Mouse (Mus musculus) lung, adult 2 months (tissue): ENCODE results near the gene Dtx2. TPM values are rescaled to one million over a fixed set of nuclear protein-coding genes. Genes with fewer than 3 reads are reported as not detected.
"Not testable (repeated sequence)": the region's sequence is repeated elsewhere in the genome, so short reads cannot be mapped to it uniquely, and the experiment has no call there.

Experiments
- DNase-seq: peaks from one replicate; pipeline ENCODE4 v3.0.0; 2022
- H3K4me1 ChIP-seq: fragments of 200-500 bp; 2 replicates; pipeline ENCODE4 v1.6.1; 2011; ENCODE audit warnings: low read length; ENCODE audit not compliant: control insufficient read depth, insufficient read depth
- H3K4me3 ChIP-seq: fragments of 200-500 bp; replicated peaks from 2 replicates; pipeline ENCODE3; 2011; ENCODE audit warnings: low read depth, mild to moderate bottlenecking, control low read depth, low read length; ENCODE audit errors: extremely low read depth
- CTCF ChIP-seq: fragments of 200-500 bp; IDR thresholded peaks from 2 replicates; pipeline ENCODE4 v1.5.1; 2011; ENCODE audit warnings: mild to moderate bottlenecking, low read length, control low read depth; ENCODE audit not compliant: insufficient read depth
- POLR2A ChIP-seq: fragments of 200-500 bp; IDR thresholded peaks from 2 replicates; pipeline ENCODE4 v1.6.1; 2011; ENCODE audit warnings: low read depth, mild to moderate bottlenecking, control low read depth, low read length, borderline replicate concordance; ENCODE audit errors: extremely low read depth
- WGBS: fragments of 180-500 bp; shearing (Covaris S2); methylation state at CpG from one replicate; pipeline ENCODE4 v1.1.7; 2018; 5-methylcytosine and 5-hydroxymethylcytosine counted together
- polyA plus RNA-seq: library from polyadenylated mRNA; depleted of rRNA; stranded (reverse); fragments of >200 nt; gene quantifications from 2 replicates; pipeline ENCODE4 v1.2.3, GENCODE M21; 2012

Dtx2 gene
- polyA plus RNA-seq, 1 experiment = 23.9 TPM

GRCm38 (mm10) chr5:136038258-136039214 is 43.9 kb downstream of the Dtx2 start, which contains the start of gene Upk3b:
Gene Upk3b (plus strand): TSS chr5:136038496.
- H3K4me1 ChIP-seq = no peaks in the 10 kb centered on the region
- WGBS = 64% methylated on average over 17 of the region's 17 CpGs
- TF ChIP-seq POLR2A = no peak
- no peak for TF ChIP-seq CTCF
- no peak within 1 kb of the TSS for H3K4me3 ChIP-seq
- no peak for DNase-seq

GRCm38 (mm10) chr5:136040210-136040609 is 45.6 kb downstream of the Dtx2 start:
- Histone ChIP-seq H3K4me3 (no peak overlapping the region), H3K4me1 (no peaks in the 10 kb centered on the region)
- TF ChIP-seq CTCF (no peak), POLR2A (no peak)
- 31% methylated on average over 5 of the region's 5 CpGs for WGBS
- DNase-seq = no peak

GRCm38 (mm10) chr5:136041260-136041659 is 46.7 kb downstream of the Dtx2 start:
- WGBS = 43% methylated on average over 2 of the region's 2 CpGs
- H3K4me1 ChIP-seq = no peaks in the 10 kb centered on the region
- TF ChIP-seq CTCF (no peak), POLR2A (no peak)
- no peak overlapping the region for H3K4me3 ChIP-seq
- DNase-seq = no peak

- WGBS = 91% methylated on average over 8 of the region's 8 CpGs
- Histone ChIP-seq H3K4me3 (no peak overlapping the region), H3K4me1 (no peaks in the 10 kb centered on the region)
- TF ChIP-seq CTCF (no peak), POLR2A (no peak)
- no peak for DNase-seq
Measured at GRCm38 (mm10) chr5:136041666-136042065, 47.1 kb downstream of the Dtx2 start.

- TF ChIP-seq POLR2A (no peak), CTCF (0 out of 2 replicates have a peak, but pooled peaks have one; percentile 18)
- Histone ChIP-seq H3K4me3 (no peak overlapping the region), H3K4me1 (no peaks in the 10 kb centered on the region)
- WGBS = 68% methylated on average over 13 of the region's 13 CpGs
- DNase-seq = no peak
Measured at GRCm38 (mm10) chr5:136044865-136045264, 50.3 kb downstream of the Dtx2 start.

- H3K4me1 ChIP-seq = no peaks in the 10 kb centered on the region
- H3K4me3 ChIP-seq = no peak overlapping the region
- WGBS = 33% methylated on average over 9 of the region's 9 CpGs
- DNase-seq = no peak
- TF ChIP-seq POLR2A = no peak
- peak; percentile 33; the same call in 1 of the 2 replicates for TF ChIP-seq CTCF
Measured at GRCm38 (mm10) chr5:136045408-136045807, 50.8 kb downstream of the Dtx2 start.

GRCm38 (mm10) chr5:136045987-136046386 is 51.4 kb downstream of the Dtx2 start:
- DNase-seq = peak; percentile 85
- H3K4me3 ChIP-seq = no peak overlapping the region
- no peaks in the 10 kb centered on the region for H3K4me1 ChIP-seq
- WGBS = 3% methylated on average over 10 of the region's 10 CpGs
- TF ChIP-seq POLR2A = no peak
- peak; percentile 73 for TF ChIP-seq CTCF

GRCm38 (mm10) chr5:136048541-136048940 is 53.9 kb downstream of the Dtx2 start:
- H3K4me3 ChIP-seq, H3K4me1 ChIP-seq, DNase-seq: not testable (repeated sequence)

GRCm38 (mm10) chr5:136049926-136050325 is 55.3 kb downstream of the Dtx2 start:
- TF ChIP-seq POLR2A = no peak
- TF ChIP-seq CTCF = no peak
- DNase-seq = no peak
- no peak overlapping the region for H3K4me3 ChIP-seq
- 65% methylated on average over 6 of the region's 6 CpGs for WGBS
- H3K4me1 ChIP-seq = no peaks in the 10 kb centered on the region; the same call in 1 of the 2 replicates
